Mouse (Mus musculus) retina, adult 2 months (tissue): ENCODE data around the gene Galnt7.

Experiments used
- DNase-seq: peaks from one replicate; pipeline ENCODE4 v3.0.0-alpha.2; 2012; ENCODE audit warnings: low read depth, low spot score

Gene Galnt7

DNA sequence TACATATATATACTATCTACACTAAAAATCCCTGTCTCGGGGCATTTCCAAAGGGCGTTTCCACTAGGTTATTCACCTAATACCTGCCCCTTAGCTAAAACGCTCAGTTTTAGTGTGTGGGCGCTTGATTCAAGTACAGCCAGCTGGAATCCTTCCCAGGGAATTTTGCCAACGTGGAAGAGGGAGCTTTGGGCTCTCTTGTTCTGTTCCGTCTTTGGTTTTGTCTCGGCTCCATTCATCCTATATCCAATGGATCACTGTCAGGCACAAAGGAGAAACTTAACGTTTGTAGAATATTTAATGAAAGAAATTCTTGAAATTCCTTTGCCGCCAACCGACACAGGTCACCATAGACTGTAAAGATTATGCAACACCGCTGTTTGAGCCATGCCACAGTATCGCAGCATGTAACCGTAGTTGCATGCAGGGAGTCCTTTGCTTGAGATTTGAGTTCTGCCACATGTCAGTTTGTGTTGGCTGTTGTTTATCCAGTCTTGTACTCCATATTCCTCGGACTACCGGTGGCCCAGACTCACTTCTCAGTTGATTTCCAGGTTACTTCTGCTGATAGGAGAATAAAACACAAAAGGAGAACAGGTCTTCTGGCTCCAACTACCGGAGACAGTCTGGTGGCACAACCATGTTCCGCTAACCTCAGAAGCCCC lies 153.9 kb downstream of the Galnt7 start:
- no peak for DNase-seq

DNA sequence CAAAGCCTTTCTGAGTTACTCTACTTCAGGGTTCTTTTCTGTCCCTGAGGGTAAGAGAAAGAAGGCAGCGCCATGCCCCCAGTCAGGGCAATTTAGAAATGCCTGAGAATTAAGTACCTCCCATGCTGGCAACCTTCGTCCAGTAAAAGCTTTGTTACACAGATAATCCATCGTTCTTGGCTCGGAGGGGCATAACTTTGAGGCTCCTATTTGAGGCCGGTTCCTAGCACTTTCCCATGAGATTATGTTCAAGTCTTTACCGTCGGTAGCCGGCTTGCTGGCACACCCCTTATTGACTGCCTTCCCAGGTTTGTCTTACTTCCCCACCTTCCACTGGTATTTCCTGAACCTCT lies 154.4 kb downstream of the Galnt7 start:
- no peak for DNase-seq

DNA sequence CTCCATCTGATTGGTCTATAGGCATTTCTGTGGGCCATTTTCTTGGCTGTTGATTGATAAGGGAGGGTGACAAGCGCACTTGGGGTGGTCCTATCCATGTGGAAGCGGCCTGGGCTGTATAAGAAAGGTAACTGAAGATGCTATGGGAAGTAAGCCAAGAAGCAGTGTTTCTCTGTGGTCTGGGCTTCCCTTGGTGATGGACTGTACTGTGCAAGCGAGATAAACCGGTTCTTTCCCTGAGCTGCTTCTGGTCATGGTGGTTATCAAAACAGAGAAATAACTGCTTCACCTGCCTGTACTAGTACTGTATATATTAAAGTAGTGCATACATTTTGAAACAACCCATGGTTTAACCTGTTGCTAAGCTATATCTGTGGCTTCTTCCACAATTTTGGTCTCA lies 161.0 kb downstream of the Galnt7 start:
- DNase-seq = no peak

DNA sequence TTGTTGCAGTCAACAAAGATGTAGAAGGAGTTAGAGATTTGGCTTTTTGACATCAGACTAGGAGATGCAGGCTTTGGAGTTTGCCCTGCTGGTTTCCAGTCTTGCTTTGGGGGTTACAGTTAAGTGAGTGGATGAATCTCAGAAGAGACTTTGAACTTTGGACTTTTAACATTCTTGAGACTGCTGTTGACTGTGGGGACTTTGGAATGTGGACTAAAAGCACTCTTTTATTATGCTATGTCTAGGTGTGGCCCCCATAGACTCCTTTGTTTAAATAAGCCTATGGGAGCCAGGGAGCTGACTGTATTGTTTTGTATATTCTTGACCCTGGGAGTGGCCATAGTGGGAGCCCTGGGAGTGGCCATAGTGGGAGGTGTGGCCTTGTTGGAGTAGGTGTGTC lies 162.9 kb downstream of the Galnt7 start:
- no peak for DNase-seq

GRCm38 (mm10) chr8:57489366-57489765 lies 163.5 kb downstream of the Galnt7 start:
- DNase-seq = no peak

GRCm38 (mm10) chr8:57488312-57488765 lies 164.5 kb downstream of the Galnt7 start:
- peak; percentile 54 for DNase-seq

GRCm38 (mm10) chr8:57487441-57488155 lies 165.2 kb downstream of the Galnt7 start, which contains the start of gene Sap30:
TSS of gene Sap30 (minus strand) at chr8:57487860.
- peak; percentile 90 for DNase-seq

GRCm38 (mm10) chr8:57486491-57487440 lies 166.1 kb downstream of the Galnt7 start:
- DNase-seq = peak; percentile 36

DNA sequence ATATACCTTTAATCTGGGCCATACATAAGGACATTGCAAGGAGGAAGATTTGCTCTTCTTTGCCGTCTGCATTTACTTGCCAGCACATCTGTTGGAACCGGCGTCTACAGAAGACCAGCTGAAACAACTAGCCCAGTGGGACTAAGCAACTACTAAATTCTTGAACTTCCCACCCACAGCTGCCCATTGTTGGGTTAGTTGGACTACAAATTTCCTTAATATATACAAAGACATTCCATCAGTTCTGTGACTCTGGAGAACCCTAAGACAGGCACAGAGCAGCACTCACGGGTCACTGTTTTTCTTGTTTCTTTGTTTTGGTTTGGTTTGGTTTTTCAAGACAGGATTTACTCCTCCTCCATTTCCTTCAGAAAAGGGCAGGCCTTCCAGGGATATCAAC lies 172.2 kb downstream of the Galnt7 start:
- DNase-seq = no peak

- DNase-seq = no peak
Observed at GRCm38 (mm10) chr8:57479700-57480099, 173.1 kb downstream of the Galnt7 start.

GRCm38 (mm10) chr8:57478406-57478805 lies 174.4 kb downstream of the Galnt7 start:
- no peak for DNase-seq
